Mouse (Mus musculus) megakaryocyte, embryonic 14.5 days (primary cell): ENCODE results near the gene Cxcr1.

Experiments used
- FLI1 ChIP-seq: IDR thresholded peaks from 2 replicates; pipeline ENCODE4 v1.6.1; 2012; ENCODE audit warnings: low read length, inconsistent platforms, mixed read lengths
- GATA1 ChIP-seq: IDR thresholded peaks from 3 replicates; pipeline ENCODE4 v1.6.1; 2012; ENCODE audit warnings: mixed read lengths, low read length, inconsistent platforms, borderline replicate concordance

DNA sequence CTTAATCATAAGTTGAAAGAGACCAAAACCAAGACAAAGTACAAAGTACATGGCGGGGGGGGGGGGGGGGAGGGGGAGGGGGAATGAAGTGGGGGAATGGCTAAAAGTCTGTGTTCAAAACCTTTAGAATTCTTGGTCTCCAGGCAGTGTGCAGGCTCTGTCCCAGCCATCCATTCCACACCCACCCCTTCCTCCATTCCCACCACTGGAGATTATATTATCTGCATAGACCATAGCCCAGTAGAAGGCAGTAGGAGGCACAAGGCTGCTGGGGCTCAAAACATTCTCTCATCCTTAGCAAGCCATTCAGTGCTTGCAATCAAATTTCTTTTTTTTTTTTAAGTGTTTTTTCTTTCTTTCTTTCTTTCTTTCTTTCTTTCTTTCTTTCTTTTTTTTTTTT, 36.6 kb upstream of the Cxcr1 start:
- TF ChIP-seq GATA1 (no peak), FLI1 (no peak)
